Mouse (Mus musculus) midbrain, postnatal 0 days (tissue): ENCODE measurements at regions not wholly inside any gene's neighbourhood (a gene's known extent, or its start where the extent isn't known, plus 50 kb on each side); places are given as distances from the start of the nearest gene placed in this dataset.
A peak's percentile ranks its signal among the peaks of the same experiment; 100 is the strongest.

Experiments used
- ATAC-seq: fragments of 200-750 bp; cut with Nextera tagmentation; 2 replicates; pipeline ENCODE4 v1.8.0; 2017; ENCODE audit warnings: moderate number of reproducible peaks, mild to moderate bottlenecking, moderate TSS enrichment, moderate library complexity; ENCODE audit not compliant: low FRiP score
- DNase-seq: peaks from one replicate; pipeline ENCODE4 v3.0.0-alpha.2; 2015; ENCODE audit warnings: low spot score
- H3K27ac ChIP-seq: fragments of 300-500 bp; sonication (generic); 2 replicates; pipeline ENCODE4 v1.5.1; 2014; ENCODE audit warnings: low read depth, mild to moderate bottlenecking, low read length, mixed read lengths
- H3K27me3 ChIP-seq: fragments of 300-500 bp; sonication (generic); 2 replicates; pipeline ENCODE4 v1.6.1; 2014; ENCODE audit warnings: low read length, control low read depth, mixed read lengths; ENCODE audit not compliant: insufficient read depth
- H3K36me3 ChIP-seq: fragments of 300-500 bp; sonication (generic); 2 replicates; pipeline ENCODE4 v1.6.1; 2014; ENCODE audit warnings: low read length, control low read depth, mixed read lengths; ENCODE audit not compliant: insufficient read depth
- H3K4me1 ChIP-seq: fragments of 300-500 bp; sonication (generic); 2 replicates; pipeline ENCODE4 v1.6.1; 2014; ENCODE audit warnings: mild to moderate bottlenecking, control low read depth, antibody characterized with exemption, low read length, mixed read lengths; ENCODE audit not compliant: insufficient read depth
- H3K4me2 ChIP-seq: fragments of 300-500 bp; sonication (generic); 2 replicates; pipeline ENCODE4 v1.6.1; 2014; ENCODE audit warnings: low read depth, mild to moderate bottlenecking, low read length, mixed read lengths; ENCODE audit not compliant: poor library complexity, severe bottlenecking
- H3K4me3 ChIP-seq: fragments of 300-500 bp; sonication (generic); 2 replicates; pipeline ENCODE4 v1.5.1; 2014; ENCODE audit warnings: low read depth, mild to moderate bottlenecking, low read length, moderate library complexity
- H3K9ac ChIP-seq: fragments of 300-500 bp; sonication (generic); replicated peaks from 2 replicates; pipeline ENCODE4 v1.6.1; 2014; ENCODE audit warnings: mild to moderate bottlenecking, low read length, moderate library complexity, mixed read lengths; ENCODE audit not compliant: poor library complexity, severe bottlenecking
- H3K9me3 ChIP-seq: fragments of 300-500 bp; sonication (generic); 2 replicates; pipeline ENCODE4 v1.6.1; 2016; ENCODE audit warnings: low read length, control low read depth
- CTCF ChIP-seq: IDR thresholded peaks from 2 replicates; pipeline ENCODE4 v1.5.1; 2016; ENCODE audit warnings: antibody characterized with exemption, mild to moderate bottlenecking
- WGBS: fragments of 180-500 bp; shearing (Covaris S2); extraction: QIAGEN DNeasy Blood & Tissue Kit; methylation state at CpG from one replicate; pipeline ENCODE4 v1.1.7; 2014; 5-methylcytosine and 5-hydroxymethylcytosine counted together

DNA sequence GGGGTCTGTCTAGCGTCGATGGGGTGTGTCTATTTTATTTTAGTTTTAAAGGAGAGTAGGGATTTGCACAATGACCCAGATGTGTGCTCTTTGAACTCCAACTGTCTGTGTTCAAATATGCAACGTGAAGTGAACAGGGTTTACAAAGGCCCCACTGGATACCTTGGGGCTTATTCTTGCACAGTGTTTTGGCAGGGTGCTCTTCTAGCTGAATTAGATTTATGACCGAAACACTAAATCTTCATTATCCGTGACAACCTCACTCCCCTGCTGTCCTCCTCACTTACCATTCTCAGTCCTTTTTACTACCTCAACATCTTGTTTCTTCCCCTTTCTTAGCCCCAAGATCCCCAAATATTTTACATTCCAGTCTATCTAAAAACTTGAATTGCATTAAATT lies 151.3 kb upstream of the Rspo3 start:
- Histone ChIP-seq H3K27me3 (no peaks in the 10 kb centered on the region), H3K9me3 (no peaks in the 10 kb centered on the region), H3K27ac (no peak overlapping the region), H3K4me2 (no peak overlapping the region), H3K36me3 (no peaks in the 10 kb centered on the region), H3K4me3 (no peak overlapping the region), H3K9ac (no peak overlapping the region), H3K4me1 (no peaks in the 10 kb centered on the region)
- no peak for TF ChIP-seq CTCF
- 44% methylated on average over 5 of the region's 5 CpGs for WGBS
- DNase-seq, result no peak
- ATAC-seq, result no peak

DNA sequence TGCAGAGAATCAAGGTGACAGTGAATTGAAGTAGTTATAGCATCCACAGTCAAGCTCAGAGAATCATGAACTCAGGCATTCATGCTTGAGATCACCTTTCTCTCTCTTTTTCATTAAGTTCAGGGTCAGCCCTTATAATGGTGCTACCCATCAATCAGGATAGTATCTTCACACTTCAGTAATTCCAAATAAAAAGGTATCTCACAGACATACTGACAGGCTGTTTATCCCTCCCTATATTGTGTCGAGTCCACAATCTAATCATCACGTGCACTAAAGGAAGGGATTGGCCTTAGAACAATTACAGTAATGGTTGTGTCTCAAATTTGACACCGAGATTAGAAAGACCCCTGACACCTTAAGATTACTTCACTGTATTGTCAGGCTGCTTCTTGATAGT lies 138.7 kb upstream of the Rspo3 start:
- Histone ChIP-seq H3K27ac (no peak overlapping the region), H3K9me3 (no peaks in the 10 kb centered on the region), H3K36me3 (no peaks in the 10 kb centered on the region), H3K4me1 (no peaks in the 10 kb centered on the region), H3K9ac (no peak overlapping the region), H3K4me3 (no peak overlapping the region), H3K27me3 (no peaks in the 10 kb centered on the region), H3K4me2 (no peak overlapping the region)
- 33% methylated on average over 3 of the region's 3 CpGs for WGBS
- no peak for TF ChIP-seq CTCF
- no peak for ATAC-seq
- no peak for DNase-seq

DNA sequence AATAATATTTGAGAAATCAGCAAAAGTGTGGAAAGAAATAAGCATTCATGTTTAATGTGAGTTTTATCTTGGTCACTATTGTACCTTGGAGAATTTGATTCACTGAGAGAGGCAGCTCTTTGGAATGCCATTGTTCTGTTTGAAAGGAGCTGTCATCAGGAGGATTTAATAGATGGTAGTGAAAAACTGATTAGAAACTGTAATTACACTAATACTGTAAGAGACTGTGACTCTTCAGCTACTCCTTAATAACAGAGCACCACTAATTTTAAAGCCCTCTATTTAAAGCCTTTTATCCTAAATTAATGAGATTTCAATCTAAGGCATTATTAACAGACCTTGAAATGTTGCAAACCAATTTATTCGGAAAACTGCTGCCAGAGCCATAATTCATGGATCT lies 126.1 kb upstream of the Rspo3 start:
- no peaks in the 10 kb centered on the region for H3K27me3 ChIP-seq
- H3K4me3 ChIP-seq, result no peak overlapping the region
- H3K36me3 ChIP-seq, result no peaks in the 10 kb centered on the region
- TF ChIP-seq CTCF, result no peak
- 69% methylated on average over 1 of the region's 1 CpGs for WGBS
- H3K9ac ChIP-seq, result no peak overlapping the region
- ATAC-seq (no peak), DNase-seq (no peak)
- H3K9me3 ChIP-seq, result no peaks in the 10 kb centered on the region
- no peaks in the 10 kb centered on the region for H3K4me1 ChIP-seq
- no peak overlapping the region for H3K27ac ChIP-seq
- H3K4me2 ChIP-seq, result no peak overlapping the region

DNA sequence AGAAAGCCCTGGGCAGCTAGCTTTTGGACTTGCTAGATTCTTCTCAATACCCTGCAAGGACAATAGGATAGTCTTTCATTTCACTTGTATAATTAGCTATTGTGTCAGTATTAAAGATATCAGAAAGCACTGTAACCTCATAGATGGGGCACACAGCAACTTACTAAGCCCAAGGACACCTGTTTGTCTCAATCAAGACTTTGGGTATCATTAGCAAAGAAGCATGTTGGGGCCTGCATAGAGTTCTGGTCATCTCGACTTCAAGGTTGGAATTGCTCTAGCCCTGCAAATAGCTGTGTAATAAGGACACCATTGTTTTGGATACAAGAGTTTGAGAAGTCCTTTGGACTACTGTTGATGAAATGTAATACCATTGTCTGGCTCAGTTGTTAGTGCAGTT lies 104.6 kb upstream of the Rspo3 start:
- DNase-seq, result no peak
- no peak overlapping the region for H3K4me3 ChIP-seq
- no peak for ATAC-seq
- no peak for TF ChIP-seq CTCF
- H3K4me1 ChIP-seq, result no peaks in the 10 kb centered on the region
- H3K9ac ChIP-seq, result no peak overlapping the region
- H3K9me3 ChIP-seq, result no peaks in the 10 kb centered on the region
- 70% methylated on average over 1 of the region's 1 CpGs for WGBS
- no peak overlapping the region for H3K27ac ChIP-seq
- H3K4me2 ChIP-seq, result no peak overlapping the region
- no peaks in the 10 kb centered on the region for H3K36me3 ChIP-seq
- H3K27me3 ChIP-seq, result no peaks in the 10 kb centered on the region

DNA sequence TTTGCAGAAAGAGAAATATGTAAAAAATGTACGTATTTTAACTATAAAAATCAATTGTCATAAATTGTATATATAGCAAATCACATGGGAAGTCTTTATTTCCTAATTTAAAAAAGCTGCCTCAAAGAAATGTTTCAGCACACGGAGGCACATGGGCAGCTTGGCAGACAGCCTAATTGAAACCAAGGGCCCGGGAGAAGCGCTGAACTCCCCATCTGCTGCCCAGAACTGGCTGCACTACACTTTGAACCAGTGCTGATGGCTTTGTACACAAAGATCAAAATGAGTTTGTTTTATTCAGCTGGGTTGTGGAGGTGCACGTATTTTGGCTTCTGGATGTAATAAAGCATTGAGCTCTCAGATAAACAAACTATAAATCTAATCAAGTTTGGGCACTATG lies 100.2 kb upstream of the Rspo3 start:
- Histone ChIP-seq H3K27ac (no peak overlapping the region), H3K4me2 (no peak overlapping the region), H3K4me1 (no peaks in the 10 kb centered on the region), H3K9ac (no peak overlapping the region), H3K9me3 (no peaks in the 10 kb centered on the region), H3K4me3 (no peak overlapping the region), H3K27me3 (no peaks in the 10 kb centered on the region), H3K36me3 (no peaks in the 10 kb centered on the region)
- ATAC-seq (no peak), DNase-seq (peak; percentile 51)
- WGBS, result 49% methylated on average over 5 of the region's 5 CpGs
- no peak for TF ChIP-seq CTCF

DNA sequence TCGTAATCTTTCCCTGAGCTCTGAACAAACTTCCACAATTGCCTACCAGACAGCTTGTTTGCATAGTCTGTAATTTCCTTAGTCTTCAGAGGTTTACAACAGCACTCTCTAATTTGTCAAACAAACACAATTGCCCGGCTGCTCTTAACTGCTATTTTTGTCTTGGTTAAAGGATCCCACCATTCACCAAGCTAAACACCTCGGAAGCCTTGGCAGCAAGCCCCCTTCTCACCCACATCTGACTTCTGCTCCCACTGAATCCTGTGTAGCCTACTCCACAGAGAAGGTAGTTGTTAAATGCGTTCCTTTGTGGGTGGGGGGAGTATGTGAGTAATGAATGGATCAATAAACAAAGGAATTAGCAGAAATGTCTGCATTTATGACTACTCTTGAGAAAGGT lies 59.8 kb upstream of the Rspo3 start:
- no peak for DNase-seq
- no peaks in the 10 kb centered on the region for H3K27me3 ChIP-seq
- no peaks in the 10 kb centered on the region for H3K9me3 ChIP-seq
- H3K4me1 ChIP-seq, result no peaks in the 10 kb centered on the region
- 59% methylated on average over 4 of the region's 4 CpGs for WGBS
- H3K4me3 ChIP-seq, result no peak overlapping the region
- no peak overlapping the region for H3K9ac ChIP-seq
- no peak for ATAC-seq
- no peaks in the 10 kb centered on the region for H3K36me3 ChIP-seq
- H3K27ac ChIP-seq, result no peak overlapping the region
- TF ChIP-seq CTCF, result no peak
- no peak overlapping the region for H3K4me2 ChIP-seq

DNA sequence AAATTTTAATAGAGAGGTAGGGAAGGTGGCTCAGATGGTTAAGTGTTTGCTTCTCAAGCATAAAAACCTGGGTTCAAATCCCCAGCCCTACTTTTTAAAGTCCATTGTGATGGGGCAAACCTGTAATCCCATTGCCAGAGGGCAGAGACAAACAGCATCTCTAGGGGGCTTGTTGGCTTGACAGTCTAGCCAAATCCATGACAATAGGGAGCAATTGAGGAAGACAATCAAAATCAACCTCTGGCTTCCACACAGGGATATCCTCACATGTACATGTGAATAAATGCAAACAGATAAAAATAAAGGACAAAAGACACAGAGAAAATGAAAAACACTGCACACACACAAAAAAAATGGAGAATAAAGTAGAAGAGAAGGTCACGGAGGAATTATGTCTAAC lies 59.3 kb upstream of the Rspo3 start:
- Histone ChIP-seq H3K36me3 (no peaks in the 10 kb centered on the region), H3K9ac (no peak overlapping the region), H3K9me3 (no peaks in the 10 kb centered on the region), H3K4me1 (no peaks in the 10 kb centered on the region), H3K27me3 (no peaks in the 10 kb centered on the region), H3K27ac (no peak overlapping the region), H3K4me3 (no peak overlapping the region), H3K4me2 (no peak overlapping the region)
- no peak for TF ChIP-seq CTCF
- ATAC-seq (no peak), DNase-seq (no peak)
- 48% methylated on average over 1 of the region's 1 CpGs for WGBS
